Mouse (Mus musculus): ENCODE measurements around the gene Gmfb. TPM values are rescaled to one million over a fixed set of nuclear protein-coding genes. Genes with fewer than 3 reads are reported as not detected.

Gmfb gene
- 13.5 and 17.6 TPM in 2 replicates for polyA plus RNA-seq (2012; rRNA removed)

DNA sequence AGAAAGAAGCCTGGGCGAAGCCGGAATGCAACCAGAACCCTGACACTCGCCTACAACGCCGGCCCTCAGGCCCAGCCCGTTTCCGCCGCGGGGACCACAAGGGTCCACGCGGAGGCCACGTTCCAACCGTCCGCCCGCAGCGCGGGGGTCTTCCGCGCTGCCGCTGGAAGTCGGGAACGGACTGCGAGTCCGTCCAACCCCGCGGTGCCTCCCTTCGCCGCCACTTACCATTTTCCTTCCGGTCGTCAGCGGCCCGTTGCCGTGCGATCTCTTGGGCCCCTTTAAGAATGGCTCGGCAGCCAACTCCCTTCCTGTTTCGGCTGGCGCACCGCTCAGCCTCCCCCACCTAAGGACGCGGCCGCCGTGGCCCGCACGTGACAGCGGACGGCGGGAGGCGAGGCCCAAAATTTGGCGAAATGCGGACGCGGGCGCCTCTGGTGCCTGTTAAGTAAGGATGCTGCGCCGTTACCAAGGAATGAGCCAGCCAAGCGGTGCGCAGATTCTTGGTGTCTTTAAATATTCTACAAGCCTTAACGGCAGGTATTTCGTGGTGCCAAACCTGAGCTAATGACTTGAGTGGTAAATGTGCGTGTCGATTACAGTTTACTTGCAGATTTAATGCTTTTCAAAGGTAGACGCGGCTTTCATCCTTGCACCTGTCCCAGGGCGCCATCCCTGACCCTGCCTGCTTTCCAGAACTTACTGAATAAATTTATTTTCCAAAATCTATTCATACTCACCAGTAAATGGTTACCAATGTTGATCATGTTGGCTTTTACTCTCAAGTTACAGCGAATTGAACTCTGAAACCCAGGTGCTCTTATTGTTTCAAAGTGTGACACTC lies at the start of gene Gmfb:
Gmfb (minus strand) TSS at position 370 of the 844 bp plus-strand sequence.

DNA sequence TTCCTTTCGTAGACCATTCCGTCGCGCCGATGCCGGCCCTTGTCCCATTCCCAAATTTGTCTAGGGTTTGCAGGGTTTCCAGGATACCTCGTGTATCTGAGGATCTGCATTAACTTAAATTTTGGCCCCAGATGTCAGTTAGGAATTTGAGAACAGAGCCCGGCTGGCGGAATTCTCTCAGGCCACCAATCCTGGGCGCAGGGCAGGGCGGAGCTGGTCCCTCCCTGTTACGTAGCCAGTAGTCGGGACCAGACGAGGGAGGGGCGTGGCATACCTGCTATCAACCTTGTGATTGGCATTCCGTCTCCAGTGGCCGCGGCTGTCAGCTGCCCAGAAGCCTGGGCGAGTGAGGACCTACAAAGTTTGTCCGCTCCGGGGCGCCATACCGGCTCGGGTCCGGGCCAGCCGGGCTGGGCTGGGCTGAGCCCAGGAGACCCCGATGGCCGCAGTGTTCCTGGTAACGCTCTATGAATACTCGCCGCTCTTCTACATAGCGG lies 9.8 kb upstream of the Gmfb start, which contains the start of gene Cgrrf1:
Cgrrf1 (plus strand) TSS at position 289 of the 497 bp plus-strand sequence.

DNA sequence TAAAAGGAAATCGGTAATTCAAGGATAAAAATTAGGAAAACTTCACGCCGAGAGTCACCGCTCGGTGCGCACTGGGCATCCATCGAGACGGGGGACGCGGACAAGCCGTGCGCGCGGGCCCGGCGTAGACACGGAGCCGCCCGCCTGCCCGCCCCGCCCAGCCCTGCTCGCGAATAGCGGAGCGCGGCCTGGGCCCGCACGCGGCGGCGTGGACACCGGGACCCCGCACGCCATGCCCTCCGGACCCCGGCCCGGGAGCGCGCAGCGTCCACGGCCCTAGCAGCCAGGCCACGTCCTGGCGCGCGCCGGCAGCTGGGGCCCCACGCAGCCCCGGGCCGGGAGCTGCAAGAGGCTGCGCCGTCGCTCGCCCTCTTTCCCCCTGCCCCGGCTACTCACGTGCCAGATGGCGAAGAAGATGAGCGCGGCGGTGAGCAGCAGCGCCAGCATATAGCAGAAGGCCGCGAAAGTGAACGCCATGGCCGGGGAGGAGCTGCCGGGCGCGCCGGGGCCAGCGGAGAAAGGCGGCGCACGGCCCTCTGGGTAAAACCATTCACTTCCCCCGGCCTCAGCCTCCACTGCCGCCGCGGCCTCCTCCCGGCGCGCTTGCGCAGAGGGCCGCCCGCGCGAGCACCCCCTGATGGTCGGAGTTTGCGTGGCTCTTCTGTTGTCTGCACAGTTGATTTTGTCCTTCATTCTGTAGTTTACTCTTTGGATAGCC lies 34.1 kb downstream of the Gmfb start, which contains the start of gene Cnih1:
Cnih1 (minus strand) TSS at position 625 of the 718 bp plus-strand sequence.

DNA sequence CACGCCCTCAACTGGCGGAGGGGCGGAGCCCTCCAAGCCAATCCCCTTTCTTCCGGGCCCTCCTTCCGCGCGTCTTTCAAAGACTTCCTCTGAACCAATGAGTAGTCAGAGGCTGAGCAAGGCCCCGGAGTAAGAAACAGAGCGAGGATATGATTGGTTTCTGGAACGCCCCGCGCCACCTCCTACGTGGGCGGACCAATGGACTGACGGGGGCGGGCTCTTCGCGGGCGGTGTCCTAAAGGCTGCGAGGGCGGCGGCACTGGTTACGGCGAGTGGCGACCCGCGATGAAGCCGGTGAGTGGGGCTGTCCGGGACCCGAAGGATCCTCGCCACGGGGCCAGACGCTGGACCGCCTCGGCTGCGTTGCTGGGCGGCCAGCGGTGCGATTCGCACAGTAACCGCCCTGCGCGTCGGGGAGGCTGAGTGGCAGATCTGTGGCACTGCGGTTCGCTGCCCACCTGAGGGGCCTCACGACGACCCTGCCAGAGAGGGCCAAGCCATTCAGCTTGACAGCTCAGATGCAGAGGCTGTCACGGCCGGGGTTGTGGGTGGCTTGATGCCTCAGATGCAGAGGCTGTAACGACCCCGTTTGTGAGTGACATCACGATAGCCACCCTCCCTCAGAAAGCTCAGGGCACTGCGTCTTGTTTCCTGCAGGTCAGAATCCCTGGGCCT lies 61.5 kb downstream of the Gmfb start, which contains the start of gene Cdkn3:
Cdkn3 (plus strand) TSS at position 187 of the 675 bp plus-strand sequence.

Other genes with a start within 250 kb of the Gmfb start
- 41.5 and 48.8 TPM in 2 replicates for gene Cdkn3, start 61.7 kb downstream of the Gmfb start, polyA plus RNA-seq (2012; rRNA removed)
- 31.1 and 38.3 TPM in 2 replicates for gene Cnih1, start 33.8 kb downstream of the Gmfb start, polyA plus RNA-seq (2012; rRNA removed)
- 9.4 and 11.0 TPM in 2 replicates for gene Cgrrf1, start 9.9 kb upstream of the Gmfb start, polyA plus RNA-seq (2012; rRNA removed)
- 0.48 TPM in 2 replicates for gene Samd4, start 60.6 kb upstream of the Gmfb start, polyA plus RNA-seq (2012; rRNA removed)

All from liver, embryonic 14 days (tissue).